Mouse (Mus musculus): ENCODE data around the gene Tex2. TPM values are rescaled to one million over a fixed set of nuclear protein-coding genes. Genes with fewer than 3 reads are reported as not detected.
"Not testable (repeated sequence)": the region's sequence is repeated elsewhere in the genome, so short reads cannot be mapped to it uniquely, and the experiment has no call there.

Tex2 gene
- total RNA-seq, 1 experiment from 2014 or later = 45.5 TPM

GRCm38 (mm10) chr11:106577624-106578355 lies 35.4 kb downstream of the Tex2 start:
- DNase-seq = not testable (repeated sequence)

GRCm38 (mm10) chr11:106574456-106574855 lies 38.8 kb downstream of the Tex2 start:
- no peak for DNase-seq

GRCm38 (mm10) chr11:106573476-106574240 lies 39.6 kb downstream of the Tex2 start:
- no peak for DNase-seq

- no peak for DNase-seq
These were observed 40.3 kb downstream of the Tex2 start for GRCm38 (mm10) chr11:106572958-106573357.

- peak; percentile 32 for DNase-seq
These were observed 41.0 kb downstream of the Tex2 start for GRCm38 (mm10) chr11:106572020-106572782.

GRCm38 (mm10) chr11:106571026-106571983 lies 41.9 kb downstream of the Tex2 start:
- no peak for DNase-seq

GRCm38 (mm10) chr11:106568329-106568960 lies 44.8 kb downstream of the Tex2 start:
- DNase-seq = no peak

- DNase-seq = no peak
These were observed 47.0 kb downstream of the Tex2 start for GRCm38 (mm10) chr11:106566040-106566785.

- no peak for DNase-seq
These were observed 49.0 kb downstream of the Tex2 start for GRCm38 (mm10) chr11:106564261-106564660.

GRCm38 (mm10) chr11:106562707-106563106 lies 50.5 kb downstream of the Tex2 start:
- DNase-seq = no peak

- DNase-seq = no peak
These were observed 53.5 kb downstream of the Tex2 start for GRCm38 (mm10) chr11:106559773-106560172.

- no peak for DNase-seq
These were observed 55.2 kb downstream of the Tex2 start for GRCm38 (mm10) chr11:106558008-106558407.

GRCm38 (mm10) chr11:106557398-106557797 lies 55.8 kb downstream of the Tex2 start:
- DNase-seq = no peak

GRCm38 (mm10) chr11:106556689-106557088 lies 56.5 kb downstream of the Tex2 start:
- no peak for DNase-seq

GRCm38 (mm10) chr11:106555805-106556615 lies 57.2 kb downstream of the Tex2 start:
- no peak for DNase-seq

GRCm38 (mm10) chr11:106550398-106550797 lies 62.8 kb downstream of the Tex2 start:
- DNase-seq = no peak

GRCm38 (mm10) chr11:106546081-106546480 lies 67.1 kb downstream of the Tex2 start:
- DNase-seq = no peak

- no peak for DNase-seq
These were observed 68.3 kb downstream of the Tex2 start for GRCm38 (mm10) chr11:106544916-106545315.

- DNase-seq = no peak
These were observed 69.1 kb downstream of the Tex2 start for GRCm38 (mm10) chr11:106544133-106544532.

Measured in adrenal gland, postnatal 25 days (tissue).